Mouse (Mus musculus) bone marrow macrophage, adult 2 months (primary cell): Measurements from ENCODE around the gene Rfx8.

Experiments
- CTCF ChIP-seq: IDR thresholded peaks from 2 replicates; pipeline ENCODE4 v1.5.1; 2012; ENCODE audit warnings: low read depth, mild to moderate bottlenecking, low read length, moderate library complexity
- POLR2A ChIP-seq: IDR thresholded peaks from 2 replicates; pipeline ENCODE4 v1.6.1; 2012; ENCODE audit warnings: mild to moderate bottlenecking, low read depth, low read length, borderline replicate concordance

DNA sequence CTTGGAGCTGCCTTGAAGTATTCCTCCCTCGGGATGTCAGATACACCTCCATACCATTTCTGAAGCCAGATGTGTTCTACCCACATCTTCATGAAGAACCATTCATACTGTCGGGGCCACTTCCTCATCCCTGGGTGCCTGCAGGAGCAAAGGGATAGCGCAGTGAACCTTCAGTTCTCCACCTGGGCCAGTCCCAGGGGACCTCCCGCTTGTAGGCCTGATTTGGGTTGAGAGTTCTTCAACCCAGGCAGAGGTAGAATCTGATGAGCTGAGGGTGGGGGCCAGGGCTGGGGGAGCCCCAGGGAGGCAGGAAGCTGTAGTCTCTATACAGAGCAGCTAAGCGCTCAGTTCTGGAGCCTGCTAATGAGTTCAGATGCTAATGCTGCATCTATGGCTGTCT is 97.7 kb downstream of the Rfx8 start:
- no peak for TF ChIP-seq POLR2A
- no peak for TF ChIP-seq CTCF
